Mouse (Mus musculus) midbrain, embryonic 14.5 days (tissue): ENCODE results near the gene Ccdc7b. TPM values are rescaled to one million over a fixed set of nuclear protein-coding genes. Genes with fewer than 3 reads are reported as not detected.
"Not testable (repeated sequence)": the region's sequence is repeated elsewhere in the genome, so short reads cannot be mapped to it uniquely, and the experiment has no call there.

Experiments
- ATAC-seq: fragments of 200-750 bp; cut with Nextera tagmentation; 2 replicates; pipeline ENCODE4 v1.8.0; 2017; ENCODE audit warnings: moderate number of reproducible peaks, moderate library complexity; ENCODE audit not compliant: low FRiP score, low TSS enrichment
- DNase-seq: peaks from one replicate; pipeline ENCODE4 v3.0.0-alpha.2; 2015
- H3K27ac ChIP-seq: fragments of 300-500 bp; sonication (generic); replicated peaks from 2 replicates; pipeline ENCODE4 v1.5.1; 2014; ENCODE audit warnings: mild to moderate bottlenecking, low read depth, low read length, moderate library complexity
- H3K27me3 ChIP-seq: fragments of 300-500 bp; sonication (generic); 2 replicates; pipeline ENCODE4 v1.6.1; 2014; ENCODE audit warnings: low read length, control low read depth, mixed read lengths; ENCODE audit not compliant: control insufficient read depth, insufficient read depth
- H3K36me3 ChIP-seq: fragments of 300-500 bp; sonication (generic); 2 replicates; pipeline ENCODE4 v1.6.1; 2014; ENCODE audit warnings: low read length, control low read depth; ENCODE audit not compliant: control insufficient read depth, insufficient read depth
- H3K4me1 ChIP-seq: fragments of 300-500 bp; sonication (generic); 2 replicates; pipeline ENCODE4 v1.6.1; 2014; ENCODE audit warnings: mild to moderate bottlenecking, antibody characterized with exemption, low read length, control low read depth; ENCODE audit not compliant: control insufficient read depth, insufficient read depth
- H3K4me2 ChIP-seq: fragments of 300-500 bp; sonication (generic); 2 replicates; pipeline ENCODE4 v1.6.1; 2014; ENCODE audit warnings: mild to moderate bottlenecking, low read length, moderate library complexity
- H3K4me3 ChIP-seq: fragments of 300-500 bp; sonication (generic); replicated peaks from 2 replicates; pipeline ENCODE4 v1.5.1; 2014; ENCODE audit warnings: low read depth, low read length
- H3K9ac ChIP-seq: fragments of 300-500 bp; sonication (generic); replicated peaks from 2 replicates; pipeline ENCODE4 v1.6.1; 2014; ENCODE audit warnings: mild to moderate bottlenecking, low read length, moderate library complexity
- H3K9me3 ChIP-seq: fragments of 300-500 bp; sonication (generic); 2 replicates; pipeline ENCODE4 v1.6.1; 2016; ENCODE audit warnings: low read length, control low read depth, mixed read lengths; ENCODE audit not compliant: control insufficient read depth
- WGBS: fragments of 180-500 bp; shearing (Covaris S2); extraction: QIAGEN DNeasy Blood & Tissue Kit; methylation state at CpG from one replicate; pipeline ENCODE4 v1.1.7; 2014; 5-methylcytosine and 5-hydroxymethylcytosine counted together
- polyA plus RNA-seq: library from polyadenylated mRNA; unstranded; fragments of >200 nt; fragmentation: Nextera tagmentation; extraction: Ambion mirVana; gene quantifications from 2 replicates; pipeline ENCODE4 v1.2.1, GENCODE M21; 2014

The Ccdc7b gene
- not detected in 2 replicates for polyA plus RNA-seq

- not testable (repeated sequence) for H3K4me3 ChIP-seq, DNase-seq, H3K36me3 ChIP-seq, H3K4me2 ChIP-seq, H3K4me1 ChIP-seq, ATAC-seq, H3K9ac ChIP-seq, H3K27ac ChIP-seq, H3K9me3 ChIP-seq, H3K27me3 ChIP-seq
- WGBS = 77% methylated on average over 1 of the region's 10 CpGs
Observed at GRCm38 (mm10) chr8:129066834-129067233, at the start of gene Ccdc7b. TSS of gene Ccdc7b (plus strand) at chr8:129067134.

- H3K4me3 ChIP-seq, ATAC-seq, H3K36me3 ChIP-seq, H3K9ac ChIP-seq, H3K27me3 ChIP-seq, H3K4me1 ChIP-seq, H3K9me3 ChIP-seq, DNase-seq, H3K27ac ChIP-seq, H3K4me2 ChIP-seq: not testable (repeated sequence)
- WGBS = 100% methylated on average over 2 of the region's 11 CpGs
Observed at GRCm38 (mm10) chr8:129065417-129065816, 1.5 kb upstream of the Ccdc7b start, which contains the start of gene Ccdc7a. TSS of gene Ccdc7a (minus strand) at chr8:129065517.

GRCm38 (mm10) chr8:129115761-129116160 lies 48.8 kb downstream of the Ccdc7b start:
- not testable (repeated sequence) for DNase-seq, H3K9ac ChIP-seq, H3K36me3 ChIP-seq, H3K4me2 ChIP-seq, H3K4me1 ChIP-seq, H3K27ac ChIP-seq, ATAC-seq, H3K9me3 ChIP-seq, H3K27me3 ChIP-seq, H3K4me3 ChIP-seq
- 28% methylated on average over 3 of the region's 3 CpGs for WGBS

- H3K9ac ChIP-seq = no peak within 1 kb of the TSS
- WGBS = 84% methylated on average over 1 of the region's 1 CpGs
- no peaks in the 10 kb centered on the region for H3K4me1 ChIP-seq
Observed at GRCm38 (mm10) chr8:129131561-129131960, 64.6 kb downstream of the Ccdc7b start, which contains the start of gene Gm10999. TSS of gene Gm10999 (minus strand) at chr8:129131661.

DNA sequence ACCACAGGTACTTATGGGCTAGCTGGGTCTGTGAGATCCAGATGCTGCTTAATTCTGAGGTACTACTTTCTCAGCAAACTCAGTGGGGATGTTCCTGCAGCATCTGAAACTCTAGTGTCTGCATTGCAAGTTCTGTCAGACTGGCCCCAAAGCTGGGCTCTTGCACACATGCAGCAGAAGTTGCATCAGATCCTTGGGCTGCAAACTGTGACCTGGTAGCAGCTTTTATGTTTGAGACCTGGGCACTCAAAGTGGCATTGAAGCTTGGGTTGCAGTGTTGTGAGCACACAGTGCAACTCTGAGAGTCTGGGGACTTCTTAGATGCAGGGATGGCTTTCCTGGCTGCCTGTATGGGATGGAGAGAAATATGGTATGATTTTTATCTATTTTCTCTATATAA lies 66.5 kb downstream of the Ccdc7b start:
- no peak overlapping the region for H3K27ac ChIP-seq
- H3K27me3 ChIP-seq = no peaks in the 10 kb centered on the region
- no peaks in the 10 kb centered on the region for H3K4me1 ChIP-seq
- no peak overlapping the region for H3K4me2 ChIP-seq
- H3K9me3 ChIP-seq = no peaks in the 10 kb centered on the region
- DNase-seq = no peak
- ATAC-seq = no peak
- H3K9ac ChIP-seq = no peak overlapping the region
- no peaks in the 10 kb centered on the region for H3K36me3 ChIP-seq
- no peak overlapping the region for H3K4me3 ChIP-seq

More at GRCm38 (mm10) chr8:129131561-129131960, 64.6 kb downstream of the Ccdc7b start, which contains the start of gene Gm10999:
- Histone ChIP-seq H3K4me2 (no peak within 1 kb of the TSS), H3K36me3 (no peaks in the 10 kb centered on the region), H3K27ac (no peak within 1 kb of the TSS), H3K9me3 (no peaks in the 10 kb centered on the region), H3K4me3 (no peak within 1 kb of the TSS), H3K27me3 (no peaks in the 10 kb centered on the region)
- DNase-seq = no peak
- no peak for ATAC-seq

Other genes starting within 250 kb of the Ccdc7b start
- 0.24 TPM in 1 of 2 replicates, not detected in the other for gene Ccdc7a, start 1.6 kb upstream of the Ccdc7b start, polyA plus RNA-seq
- not detected in 2 replicates for gene Gm10999, start 64.5 kb downstream of the Ccdc7b start, polyA plus RNA-seq
- gene 2610044O15Rik8, start 167.3 kb downstream of the Ccdc7b start, polyA plus RNA-seq = 27.4 and 30.4 TPM in 2 replicates